Mouse (Mus musculus): ENCODE measurements around the gene Ccdc148.

Ccdc148 gene

GRCm38 (mm10) chr2:59160605-59160963 lies at the start of gene Ccdc148, which contains the start of gene Pkp4:
Ccdc148 (minus strand) TSS chr2:59160683.
Pkp4 (plus strand) TSS chr2:59160850.
- DNase-seq (ENCODE audit: low spot score), result peak; percentile 98

GRCm38 (mm10) chr2:59208276-59208675 lies 47.8 kb upstream of the Ccdc148 start:
- DNase-seq (ENCODE audit: low spot score), result no peak

GRCm38 (mm10) chr2:59207725-59208124 lies 47.2 kb upstream of the Ccdc148 start:
- no peak for DNase-seq (ENCODE audit: low spot score)

- no peak for DNase-seq (ENCODE audit: low spot score)
These were observed 46.8 kb upstream of the Ccdc148 start for GRCm38 (mm10) chr2:59207240-59207639.

GRCm38 (mm10) chr2:59206190-59206589 lies 45.7 kb upstream of the Ccdc148 start:
- no peak for DNase-seq (ENCODE audit: low spot score)

GRCm38 (mm10) chr2:59205092-59205491 lies 44.6 kb upstream of the Ccdc148 start:
- no peak for DNase-seq (ENCODE audit: low spot score)

GRCm38 (mm10) chr2:59203627-59204425 lies 43.3 kb upstream of the Ccdc148 start:
- DNase-seq (ENCODE audit: low spot score), result peak; percentile 5

- no peak for DNase-seq (ENCODE audit: low spot score)
These were observed 42.4 kb upstream of the Ccdc148 start for GRCm38 (mm10) chr2:59202930-59203329.

- no peak for DNase-seq (ENCODE audit: low spot score)
These were observed 40.0 kb upstream of the Ccdc148 start for GRCm38 (mm10) chr2:59200511-59200910.

GRCm38 (mm10) chr2:59199476-59199976 lies 39.0 kb upstream of the Ccdc148 start:
- no peak for DNase-seq (ENCODE audit: low spot score)

GRCm38 (mm10) chr2:59197156-59197555 lies 36.7 kb upstream of the Ccdc148 start:
- no peak for DNase-seq (ENCODE audit: low spot score)

- DNase-seq (ENCODE audit: low spot score), result no peak
These were observed 32.6 kb upstream of the Ccdc148 start for GRCm38 (mm10) chr2:59193117-59193516.

GRCm38 (mm10) chr2:59191466-59191865 lies 31.0 kb upstream of the Ccdc148 start:
- no peak for DNase-seq (ENCODE audit: low spot score)

GRCm38 (mm10) chr2:59190186-59190585 lies 29.7 kb upstream of the Ccdc148 start:
- no peak for DNase-seq (ENCODE audit: low spot score)

- DNase-seq (ENCODE audit: low spot score), result no peak
These were observed 29.2 kb upstream of the Ccdc148 start for GRCm38 (mm10) chr2:59189661-59190185.

GRCm38 (mm10) chr2:59188306-59188705 lies 27.8 kb upstream of the Ccdc148 start:
- no peak for DNase-seq (ENCODE audit: low spot score)

- no peak for DNase-seq (ENCODE audit: low spot score)
These were observed 26.5 kb upstream of the Ccdc148 start for GRCm38 (mm10) chr2:59186966-59187365.

- no peak for DNase-seq (ENCODE audit: low spot score)
These were observed 25.6 kb upstream of the Ccdc148 start for GRCm38 (mm10) chr2:59186122-59186521.

GRCm38 (mm10) chr2:59184107-59185064 lies 23.9 kb upstream of the Ccdc148 start:
- no peak for DNase-seq (ENCODE audit: low spot score)

GRCm38 (mm10) chr2:59183541-59183940 lies 23.1 kb upstream of the Ccdc148 start:
- no peak for DNase-seq (ENCODE audit: low spot score)

- DNase-seq (ENCODE audit: low spot score), result no peak
These were observed 21.0 kb upstream of the Ccdc148 start for GRCm38 (mm10) chr2:59181321-59182113.

GRCm38 (mm10) chr2:59179487-59179886 lies 19.0 kb upstream of the Ccdc148 start:
- DNase-seq (ENCODE audit: low spot score), result no peak
